Mouse (Mus musculus) C2C12 (cell line): ENCODE data around the gene Gm9999.

ENCODE experiments used
- CEBPB ChIP-seq: IDR thresholded peaks from one replicate; pipeline ENCODE4 v1.6.1; 2011; ENCODE audit warnings: low read depth, mild to moderate bottlenecking, control low read depth, moderate library complexity
- CTCF ChIP-seq: IDR thresholded peaks from one replicate; pipeline ENCODE4 v1.5.1; 2011; ENCODE audit not compliant: control insufficient read depth, insufficient read depth, insufficient read length
- FOSL1 ChIP-seq: IDR thresholded peaks from one replicate; pipeline ENCODE4 v1.8.0; 2011; ENCODE audit warnings: mild to moderate bottlenecking, low read length; ENCODE audit not compliant: poor library complexity, insufficient read depth, severe bottlenecking
- MYOD1 ChIP-seq: IDR thresholded peaks from one replicate; pipeline ENCODE4 v1.6.1; 2011; ENCODE audit warnings: low read depth; ENCODE audit not compliant: control insufficient read depth, insufficient read length
- USF1 ChIP-seq: IDR thresholded peaks from one replicate; pipeline ENCODE4 v1.6.1; 2011; ENCODE audit warnings: low read depth, mild to moderate bottlenecking, control low read depth, moderate library complexity

GRCm38 (mm10) chr7:47023530-47023929 lies 40.1 kb downstream of the Gm9999 start:
- no peak for TF ChIP-seq USF1
- TF ChIP-seq CTCF, result peak; percentile 51
- no peak for TF ChIP-seq MYOD1
- TF ChIP-seq FOSL1, result no peak
- TF ChIP-seq CEBPB, result no peak
